Mouse (Mus musculus) MN1 (cell line): ENCODE results near the gene Ankrd34c.

Source experiments
- DNase-seq: peaks from one replicate; pipeline ENCODE4 v3.0.0-alpha.2; 2016; ENCODE audit warnings: low spot score

Gene Ankrd34c

DNA sequence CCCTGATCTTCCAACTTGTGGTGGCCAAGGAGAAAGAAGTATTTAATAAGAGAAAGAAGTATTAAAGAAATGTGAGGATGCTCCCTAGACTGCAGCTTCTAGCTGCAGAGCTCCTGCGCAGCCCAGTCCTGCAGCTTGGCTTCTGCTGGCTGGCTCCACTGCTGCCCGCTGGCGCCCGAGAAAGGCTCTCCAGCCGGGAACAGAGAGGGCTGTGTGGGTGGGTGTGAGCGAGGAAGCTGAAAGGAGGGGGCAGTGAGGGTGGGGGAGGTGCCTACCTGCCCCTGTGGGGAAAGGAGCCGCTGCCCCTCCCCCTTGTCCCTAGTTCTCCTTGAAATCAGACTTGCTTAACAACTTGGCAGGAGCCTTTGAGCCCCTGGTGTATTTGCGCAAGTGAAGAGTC lies at the start of gene Ankrd34c:
Ankrd34c (minus strand) TSS at position 181 of the 400 bp plus-strand sequence.
- DNase-seq: no peak

DNA sequence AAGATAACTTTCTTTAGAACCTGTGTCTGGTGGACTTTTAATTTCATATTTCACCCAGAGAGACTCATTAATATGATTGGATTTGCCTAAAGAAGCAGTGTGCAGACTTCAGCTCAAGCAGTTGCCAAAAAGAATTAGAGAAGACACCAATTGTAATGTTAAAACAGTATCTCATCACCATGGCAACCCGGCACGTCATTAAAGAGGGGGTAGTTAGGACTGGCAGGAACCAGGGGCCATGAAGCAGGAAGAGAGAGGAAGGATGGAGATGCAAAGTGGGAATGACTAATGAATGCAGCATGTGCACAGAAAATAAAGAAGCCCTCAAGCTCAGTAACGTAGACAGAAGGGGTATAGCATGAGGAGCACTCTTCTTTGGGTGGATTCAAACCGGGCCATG lies 49.3 kb upstream of the Ankrd34c start:
- DNase-seq: no peak

DNA sequence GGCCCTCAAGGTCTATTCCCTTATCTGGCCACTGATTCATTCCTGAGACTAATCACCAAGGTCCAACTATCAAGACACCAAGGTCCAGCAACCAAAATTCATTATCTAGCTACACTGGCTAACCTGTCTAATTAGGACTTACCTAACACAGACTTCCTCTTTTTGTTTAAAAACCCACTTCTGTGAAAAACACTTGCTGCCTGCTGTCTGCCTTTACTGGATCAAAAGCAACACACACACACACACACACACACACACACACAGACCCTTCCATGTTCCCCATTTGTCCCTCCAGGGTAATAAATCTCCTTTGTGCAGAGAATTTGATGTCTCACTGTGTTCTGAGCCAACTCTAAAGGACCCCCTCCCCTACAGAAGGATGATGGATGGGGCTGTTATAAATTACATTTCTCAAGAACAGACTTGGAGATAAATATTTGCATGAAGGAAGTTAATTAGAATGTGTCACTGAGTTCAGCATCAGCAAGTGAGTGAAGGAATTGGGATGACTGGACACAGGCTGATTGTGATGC lies 43.2 kb upstream of the Ankrd34c start:
- DNase-seq: no peak

DNA sequence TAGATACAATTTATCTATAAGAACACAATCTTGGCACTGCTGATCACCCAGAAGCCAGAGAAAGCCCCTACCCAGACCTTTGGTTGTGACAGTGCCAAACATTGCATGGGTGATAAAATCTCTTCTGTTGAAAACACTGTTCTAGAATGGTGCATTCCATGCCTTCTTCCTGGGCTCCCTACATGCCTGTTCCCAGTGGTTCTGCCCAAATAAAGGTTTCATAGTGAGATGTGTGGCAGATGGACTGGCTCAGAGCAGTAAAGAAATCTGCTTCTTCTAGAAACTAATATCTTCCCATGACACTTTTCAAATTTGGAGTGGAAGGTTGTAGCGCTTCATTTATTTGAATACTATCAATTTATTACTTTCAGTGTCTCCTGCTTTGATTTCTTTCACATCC lies 41.0 kb upstream of the Ankrd34c start:
- DNase-seq: no peak

DNA sequence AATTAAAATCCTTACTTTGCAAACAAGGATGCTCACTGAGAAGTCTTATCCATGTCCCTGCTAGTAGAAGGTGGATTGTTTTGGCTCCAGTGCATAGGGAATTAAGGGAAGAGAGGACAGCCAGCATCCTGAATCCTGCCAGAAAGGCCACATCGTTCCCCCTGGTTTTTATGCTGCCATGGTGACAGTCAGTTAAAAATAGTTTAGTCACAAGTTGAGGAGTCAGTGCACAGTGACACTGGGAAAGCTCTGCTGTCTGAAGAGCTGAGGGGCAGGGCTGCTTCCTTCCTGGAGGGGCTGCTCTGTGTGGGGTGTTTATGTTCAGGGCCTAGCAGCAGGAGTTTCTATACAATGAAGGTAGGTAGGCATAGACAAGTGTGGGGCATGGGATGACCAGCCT lies 32.9 kb upstream of the Ankrd34c start:
- no peak for DNase-seq

DNA sequence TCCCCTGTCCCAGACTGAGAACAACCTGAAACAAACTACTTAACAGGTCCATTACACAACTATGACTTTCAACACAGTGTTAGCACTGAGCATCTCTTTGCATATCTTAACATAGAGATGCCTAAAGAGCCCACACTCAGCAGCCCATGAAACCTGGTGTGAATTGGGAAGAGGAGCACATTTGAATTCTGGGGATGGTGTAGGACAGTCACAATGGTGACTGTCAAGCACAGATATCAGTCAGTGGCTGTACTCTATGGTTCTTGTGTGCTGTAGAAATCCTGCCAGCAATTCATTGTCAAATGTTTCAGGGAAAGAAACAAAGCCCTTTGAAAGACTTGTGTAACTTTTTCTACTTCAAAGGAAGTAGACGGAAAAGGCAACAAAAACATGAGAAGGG lies 23.7 kb upstream of the Ankrd34c start:
- no peak for DNase-seq

DNA sequence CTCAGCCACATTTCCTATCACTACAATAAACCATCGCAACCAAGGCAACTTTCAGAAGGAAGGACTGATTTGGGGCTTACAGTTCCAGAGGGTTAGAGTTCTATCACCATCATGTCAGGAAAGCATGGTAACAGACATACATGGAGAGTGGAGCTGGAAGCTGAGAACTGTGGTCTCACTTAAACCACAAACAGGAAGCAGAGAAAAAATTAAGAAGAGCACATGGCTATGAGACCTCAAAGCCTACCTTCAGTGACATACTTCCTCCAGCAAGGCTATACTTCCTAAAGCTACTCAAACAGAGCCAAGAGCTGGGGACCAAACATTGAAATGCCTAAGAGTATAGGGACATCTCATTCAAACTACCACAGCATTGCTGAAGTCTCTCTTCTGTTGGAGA lies 20.3 kb upstream of the Ankrd34c start:
- DNase-seq: no peak

DNA sequence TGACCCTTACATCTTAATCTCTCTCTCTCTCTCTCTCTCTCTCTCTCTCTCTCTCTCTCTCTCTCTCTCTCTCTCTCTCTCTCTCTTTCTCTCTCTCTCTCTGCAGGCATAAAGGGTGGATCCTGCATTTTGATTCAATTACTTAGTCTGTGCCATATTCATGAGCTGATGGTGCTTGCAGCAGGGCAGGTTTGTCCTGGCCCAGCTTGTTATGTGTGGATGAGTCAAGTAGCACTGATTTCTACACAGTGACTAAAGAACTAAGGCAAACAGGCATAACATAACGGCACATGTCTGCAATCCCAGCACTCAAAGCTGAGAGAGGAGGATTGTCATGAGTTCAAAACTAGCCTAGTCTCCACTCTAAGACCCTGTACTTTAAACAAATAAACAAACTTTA lies 19.9 kb upstream of the Ankrd34c start:
- DNase-seq: no peak

DNA sequence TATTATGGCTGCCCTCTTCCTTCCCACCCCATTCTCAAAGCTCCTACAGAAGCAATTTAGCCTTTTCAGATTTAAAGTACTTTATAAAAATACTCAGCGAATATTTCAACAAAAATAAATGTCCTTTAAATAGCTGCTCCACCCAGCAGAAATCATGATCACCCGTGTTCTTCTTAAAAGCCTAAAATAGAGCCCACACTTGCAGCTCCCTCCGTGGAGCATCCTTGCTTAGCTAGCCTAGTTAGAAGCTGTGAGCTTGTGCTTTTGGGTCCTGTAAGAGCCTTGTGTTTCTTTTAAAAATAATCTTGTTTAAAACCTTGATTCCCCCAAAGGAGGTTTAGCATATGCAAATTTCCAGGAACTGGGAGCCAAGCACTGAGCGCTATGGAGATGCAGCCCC lies 19.3 kb upstream of the Ankrd34c start:
- DNase-seq: no peak

DNA sequence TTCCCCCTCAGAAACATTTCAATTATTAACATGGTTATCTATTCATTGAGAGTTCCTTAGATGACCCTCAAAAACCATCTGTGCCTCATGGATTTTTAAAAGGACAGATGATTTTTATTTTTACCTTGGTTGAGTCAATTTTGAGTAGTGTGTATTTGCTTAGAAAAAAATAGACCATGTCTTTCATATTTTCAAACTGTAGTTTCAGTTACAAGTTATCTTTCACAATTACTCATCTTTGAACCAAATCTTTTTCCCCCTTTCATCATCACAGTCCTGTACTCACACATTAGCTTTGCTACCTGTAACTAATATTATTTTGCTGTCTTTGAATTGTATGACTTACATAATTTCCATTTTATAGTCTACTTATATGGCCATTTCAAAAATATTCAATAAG lies 1.8 kb upstream of the Ankrd34c start:
- DNase-seq: no peak

DNA sequence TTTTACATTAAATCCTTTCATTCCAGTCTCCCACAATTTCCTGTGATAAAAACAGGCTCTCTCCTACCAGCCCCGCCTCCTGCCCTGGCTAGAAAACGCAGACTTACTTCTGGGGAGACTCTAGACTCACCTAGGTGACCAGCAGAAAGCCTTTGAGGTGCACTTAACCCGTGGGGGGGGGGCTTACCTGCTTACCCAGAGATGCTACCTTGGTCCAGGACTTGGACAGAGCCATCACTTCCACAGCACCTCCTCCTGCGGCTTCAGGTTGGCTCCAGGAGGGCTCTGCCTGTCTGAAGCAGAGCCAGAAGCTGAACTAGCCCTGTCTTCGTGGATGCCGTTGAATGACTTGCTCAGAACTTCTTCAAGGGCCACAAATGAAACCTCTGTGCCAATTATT lies 387 bp downstream of the Ankrd34c start:
- DNase-seq: no peak

DNA sequence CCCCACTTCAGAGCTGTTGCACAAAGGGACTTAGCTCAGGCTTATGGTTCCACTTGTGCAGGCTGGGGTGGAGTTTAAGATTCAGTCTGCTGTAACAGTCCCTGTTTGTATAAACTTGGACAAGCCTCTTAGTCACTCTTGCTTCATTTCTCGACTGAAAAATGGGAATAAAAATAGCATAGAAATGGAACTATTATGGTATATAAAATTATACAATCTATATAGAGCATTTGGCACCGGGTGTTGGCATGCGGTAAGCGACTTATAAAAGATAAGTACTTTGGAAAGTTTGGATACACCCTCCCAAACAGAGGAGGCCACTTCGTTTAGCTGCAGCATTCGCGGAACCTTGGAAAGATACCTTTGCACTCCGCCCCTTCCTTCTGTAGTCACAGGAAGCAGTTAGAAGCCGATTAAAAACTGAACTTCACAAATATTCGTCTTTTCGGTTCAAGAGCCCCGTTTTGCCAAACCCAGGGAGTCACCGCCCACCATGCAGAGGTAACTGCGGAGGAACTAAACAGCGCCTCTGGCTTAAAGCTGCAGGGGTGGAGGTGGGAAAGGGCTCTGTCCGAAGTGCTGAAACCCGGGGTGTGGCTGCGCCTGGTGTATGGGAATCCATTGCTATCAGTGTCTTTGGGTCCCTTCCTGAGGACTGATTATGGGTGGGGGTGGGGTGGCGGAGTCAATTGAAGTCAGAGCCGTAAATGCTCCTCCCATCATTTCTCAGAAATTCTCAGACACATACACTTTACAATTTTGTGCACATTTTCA lies 1.2 kb downstream of the Ankrd34c start:
- no peak for DNase-seq

DNA sequence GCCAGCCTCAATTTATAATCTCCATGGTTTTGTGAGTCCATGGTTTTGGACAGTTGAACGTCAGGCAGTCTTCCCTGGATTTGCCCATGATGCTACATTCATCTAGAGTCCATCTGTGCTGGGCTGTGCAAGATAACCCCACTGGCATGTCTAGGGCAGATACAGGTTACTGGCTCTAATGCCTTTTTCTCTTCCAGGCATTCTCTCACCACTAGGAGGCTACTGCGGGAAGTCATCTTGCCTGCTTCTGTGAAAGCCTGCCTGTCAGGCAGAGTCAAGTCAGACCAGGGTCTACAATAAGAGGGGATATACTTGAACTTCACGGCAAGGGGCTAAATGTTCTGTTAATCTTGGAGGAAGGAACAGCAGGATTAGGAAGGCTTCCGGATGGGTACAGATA lies 31.4 kb downstream of the Ankrd34c start:
- DNase-seq: peak; percentile 44

DNA sequence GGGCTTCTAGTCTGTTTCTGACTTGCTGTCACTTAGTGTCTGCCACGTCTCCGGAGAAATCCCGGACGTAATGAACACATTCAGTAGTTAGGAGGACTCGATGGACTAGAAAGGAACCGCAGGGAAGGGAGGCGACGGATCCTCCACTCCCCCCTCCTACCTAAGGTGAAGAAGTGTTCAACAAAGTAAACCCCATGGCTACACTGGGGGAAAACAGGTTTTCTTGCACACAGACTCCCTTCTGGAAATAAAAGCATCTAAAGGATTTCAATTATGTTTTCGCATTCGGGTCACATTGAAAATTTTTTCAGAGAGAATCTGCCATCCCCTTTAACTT lies 33.1 kb downstream of the Ankrd34c start:
- DNase-seq: no peak

DNA sequence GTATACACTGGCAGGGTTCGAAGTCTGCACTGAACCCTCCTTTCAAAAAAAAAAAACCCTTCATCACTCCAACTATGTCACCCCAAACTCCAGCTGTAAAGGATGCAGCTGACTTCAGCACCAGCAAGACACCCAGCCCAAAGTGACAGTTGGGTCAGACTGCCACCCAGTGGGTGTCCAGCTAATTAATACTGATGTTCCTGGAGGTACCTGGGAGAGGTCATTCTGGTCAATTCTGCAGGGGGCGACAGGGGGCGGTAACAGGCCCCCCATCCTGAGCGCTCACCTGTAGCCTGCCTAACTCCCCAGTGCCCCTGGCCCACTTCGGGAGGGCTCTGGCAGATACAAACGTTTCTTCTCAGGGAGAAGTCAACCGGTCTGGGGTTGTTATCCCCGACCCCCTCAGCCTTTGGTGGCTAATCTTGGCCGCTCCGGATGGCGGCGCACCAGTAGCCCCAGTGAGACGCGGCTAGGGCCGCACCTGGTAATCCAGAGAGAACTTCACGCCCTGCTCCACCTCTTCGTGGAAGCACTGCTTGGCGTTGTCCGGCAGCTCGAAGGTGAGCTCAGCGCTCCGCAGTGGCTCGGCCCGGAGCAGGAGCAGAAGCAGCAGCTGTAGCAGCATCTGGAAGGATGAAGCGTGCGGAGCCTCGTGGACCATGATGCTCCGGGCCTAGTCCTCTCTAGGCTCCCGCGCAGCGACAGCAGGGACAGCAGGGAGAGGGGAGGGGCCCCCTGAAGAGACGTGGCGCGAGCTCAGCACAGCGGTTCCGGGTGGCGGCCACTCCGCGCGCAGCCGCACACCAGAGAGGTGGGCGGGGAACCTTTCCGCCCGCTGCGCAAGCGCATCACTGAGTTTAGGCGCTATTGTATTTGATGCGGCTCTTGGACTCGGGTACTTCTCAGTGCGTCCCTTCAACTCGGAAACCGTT lies 33.7 kb downstream of the Ankrd34c start, which contains the start of gene Tmed3:
Tmed3 (minus strand) TSS at position 804 of the 932 bp plus-strand sequence.
- DNase-seq: peak; percentile 93

DNA sequence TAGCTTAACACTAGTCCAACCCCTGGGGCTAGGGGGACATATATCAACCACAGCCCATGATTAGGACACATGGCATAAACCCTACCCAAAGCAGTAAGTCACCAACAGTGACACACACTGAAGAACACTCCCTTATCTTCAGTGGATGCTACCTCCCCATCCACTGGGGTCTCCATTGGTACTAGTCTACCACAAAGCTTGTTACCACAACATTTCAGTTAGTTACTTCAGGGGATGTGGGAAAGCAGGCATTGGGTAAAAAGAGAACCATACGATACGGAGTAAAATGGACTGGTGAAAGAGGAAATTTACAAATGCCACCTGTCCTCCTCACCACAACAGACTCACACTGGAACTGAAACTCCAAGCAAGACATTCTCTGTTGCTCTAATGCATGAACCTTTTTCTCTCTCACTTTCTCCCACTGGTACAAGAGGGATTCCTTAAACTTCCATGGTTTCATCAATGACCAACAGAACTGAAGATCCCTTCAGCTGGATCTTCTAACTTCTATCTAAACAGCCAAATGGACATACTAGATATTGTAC lies 37.3 kb downstream of the Ankrd34c start:
- no peak for DNase-seq

DNA sequence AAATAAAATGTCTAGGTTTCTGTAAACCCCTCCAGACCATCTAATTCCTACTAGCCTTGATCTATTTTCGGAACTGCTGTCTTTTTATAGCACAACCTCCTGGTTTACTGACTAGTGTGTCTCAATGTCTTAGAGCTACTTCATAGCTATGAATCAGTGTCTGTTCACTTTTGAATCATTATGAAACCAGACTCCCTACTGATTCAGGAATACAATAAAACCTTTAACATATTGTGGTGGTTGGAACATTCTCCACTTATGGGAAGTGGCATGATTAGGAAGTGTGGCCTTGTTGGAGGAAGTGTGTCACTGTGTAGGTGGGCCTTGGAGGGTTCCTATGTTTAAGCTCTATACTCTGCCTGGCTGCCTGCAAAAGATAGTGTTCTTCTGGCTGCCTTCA lies 43.1 kb downstream of the Ankrd34c start:
- no peak for DNase-seq

DNA sequence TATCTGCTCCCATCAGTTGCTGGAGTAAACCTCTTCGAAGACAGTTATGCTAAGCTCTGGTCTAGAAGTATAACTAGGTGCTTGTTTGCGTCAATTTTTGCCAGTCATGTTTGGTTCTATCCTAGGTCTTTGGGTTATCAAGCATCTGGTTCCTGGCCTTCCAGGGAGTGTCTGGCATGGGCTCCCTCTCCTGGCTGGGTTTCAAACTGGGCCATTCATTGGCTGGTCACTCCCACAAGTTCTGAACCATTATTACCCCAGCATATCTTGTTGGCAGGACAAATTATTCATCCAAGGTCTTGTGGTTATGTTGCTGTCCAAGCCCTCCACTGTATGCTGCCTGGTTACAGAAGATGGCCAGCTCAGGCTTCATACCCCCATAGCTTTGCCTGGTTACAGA lies 44.6 kb downstream of the Ankrd34c start:
- DNase-seq: no peak

DNA sequence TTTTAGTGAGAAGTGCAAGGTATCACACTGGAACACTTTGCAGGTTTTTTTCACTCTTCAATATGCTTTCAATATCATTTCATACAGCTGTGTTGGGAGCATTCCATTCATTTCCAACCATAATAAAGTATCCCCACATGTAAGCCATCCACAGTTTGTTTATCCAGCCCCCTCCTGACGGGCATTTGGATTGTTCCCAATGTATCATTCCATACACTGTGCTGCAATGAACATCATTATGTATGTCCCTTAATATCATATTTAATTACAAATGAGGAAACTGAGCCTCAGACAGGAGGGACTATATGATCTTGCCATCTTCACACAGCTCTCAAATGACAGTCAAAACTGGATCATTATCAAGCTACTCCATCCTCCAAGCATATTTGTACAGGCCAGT lies 49.1 kb downstream of the Ankrd34c start:
- no peak for DNase-seq

DNA sequence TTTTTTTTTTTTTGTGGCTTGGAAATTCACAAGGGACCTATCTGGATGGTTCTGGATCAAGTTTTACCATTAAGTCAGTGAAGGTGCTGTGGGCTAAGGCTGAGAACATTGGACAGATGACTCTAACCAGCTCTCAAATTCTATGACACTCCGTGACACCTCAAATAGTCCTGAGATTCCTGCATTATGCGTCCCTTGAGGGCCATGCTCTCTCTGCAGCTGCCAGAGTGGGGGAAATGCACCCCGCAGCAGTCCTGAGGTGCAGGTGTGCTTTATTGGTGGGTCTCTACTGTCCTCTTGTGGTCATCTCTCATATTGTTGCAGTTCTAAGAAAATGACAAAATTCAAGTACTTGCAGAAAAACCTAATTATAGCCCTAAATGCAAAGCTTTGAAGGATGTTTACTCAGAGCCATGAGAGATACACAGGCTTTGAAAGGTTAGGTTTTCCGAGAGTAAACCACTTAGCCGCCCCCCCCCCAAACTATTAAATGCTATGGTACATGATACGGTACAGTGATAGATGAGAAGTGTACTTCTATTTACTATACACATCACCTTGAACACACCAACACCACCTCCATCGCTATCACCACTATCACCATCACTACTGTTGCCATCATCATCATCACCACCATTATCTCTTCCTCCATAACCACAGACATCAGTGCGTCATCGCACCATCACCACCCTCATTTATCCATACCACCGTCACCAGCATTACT lies 50.6 kb downstream of the Ankrd34c start:
- peak; percentile 7 for DNase-seq

DNA sequence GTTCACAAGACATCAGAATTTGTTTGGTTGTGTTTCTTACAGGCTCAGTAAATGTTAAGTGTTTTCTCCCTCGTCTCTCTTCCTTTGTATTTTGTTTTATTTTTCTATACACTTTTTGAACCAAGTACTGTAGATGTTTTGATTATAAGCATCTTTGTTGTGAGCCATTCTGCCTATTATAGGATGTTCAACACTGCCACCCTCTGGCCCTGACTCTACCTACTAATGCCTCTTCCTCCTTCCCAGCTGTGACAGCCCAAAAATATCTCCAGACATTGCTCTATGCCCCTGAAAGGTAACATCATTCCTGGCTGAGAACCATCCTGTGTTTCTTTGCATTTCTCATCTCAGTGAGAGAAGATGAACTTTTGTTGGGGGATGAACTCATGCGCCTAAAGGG lies 52.0 kb downstream of the Ankrd34c start:
- DNase-seq: no peak

DNA sequence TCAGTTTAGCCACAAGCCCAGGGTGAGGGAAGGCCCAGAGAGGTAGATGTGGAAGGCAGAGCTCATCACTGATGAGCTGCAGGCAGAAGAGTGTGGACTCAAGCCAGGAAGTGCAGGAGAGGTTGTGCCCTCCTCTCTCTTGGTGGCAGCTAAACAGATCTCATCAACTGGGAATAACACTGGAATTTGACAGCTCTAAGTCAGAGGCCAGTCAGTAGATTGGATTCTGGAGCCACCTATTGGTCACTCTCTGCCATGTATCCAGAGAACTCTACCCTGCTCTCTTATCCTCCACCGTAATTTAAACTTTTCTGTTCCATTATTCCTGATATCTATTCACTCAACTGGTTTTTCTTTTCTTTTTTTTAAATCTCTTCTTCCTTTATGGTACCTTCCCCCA lies 59.3 kb downstream of the Ankrd34c start:
- no peak for DNase-seq
